Mouse (Mus musculus) left cerebral cortex, adult 11 months (tissue): ENCODE data around the gene Eif5a2.

Experiments
- DNase-seq: peaks from one replicate; pipeline ENCODE4 v3.0.0; 2022; ENCODE audit warnings: low spot score

Gene Eif5a2

GRCm38 (mm10) chr3:28811441-28811840 is 30.4 kb downstream of the Eif5a2 start:
- no peak for DNase-seq

DNA sequence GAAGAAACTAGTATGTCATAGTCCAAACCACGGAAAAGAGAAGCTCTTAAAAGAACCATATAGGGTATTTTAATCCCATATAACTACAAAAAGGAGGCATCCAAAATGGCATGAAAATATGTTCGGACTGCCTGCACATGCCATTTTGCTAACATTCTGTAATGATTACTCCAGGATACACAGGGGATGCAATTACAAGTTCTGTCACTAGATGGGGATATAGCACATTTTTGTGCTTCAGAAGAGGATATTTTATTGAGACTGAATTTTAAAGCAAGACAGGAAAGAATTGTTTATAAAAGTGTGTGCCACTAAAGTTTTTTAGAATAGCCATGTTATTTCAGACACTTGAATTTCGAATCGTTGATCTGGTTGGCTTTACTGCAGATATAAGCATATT is 33.3 kb downstream of the Eif5a2 start:
- no peak for DNase-seq

GRCm38 (mm10) chr3:28816010-28816540 is 35.0 kb downstream of the Eif5a2 start:
- no peak for DNase-seq

- no peak for DNase-seq
Observed at GRCm38 (mm10) chr3:28826272-28826671, 45.2 kb downstream of the Eif5a2 start.

GRCm38 (mm10) chr3:28827605-28828004 is 46.5 kb downstream of the Eif5a2 start:
- no peak for DNase-seq

DNA sequence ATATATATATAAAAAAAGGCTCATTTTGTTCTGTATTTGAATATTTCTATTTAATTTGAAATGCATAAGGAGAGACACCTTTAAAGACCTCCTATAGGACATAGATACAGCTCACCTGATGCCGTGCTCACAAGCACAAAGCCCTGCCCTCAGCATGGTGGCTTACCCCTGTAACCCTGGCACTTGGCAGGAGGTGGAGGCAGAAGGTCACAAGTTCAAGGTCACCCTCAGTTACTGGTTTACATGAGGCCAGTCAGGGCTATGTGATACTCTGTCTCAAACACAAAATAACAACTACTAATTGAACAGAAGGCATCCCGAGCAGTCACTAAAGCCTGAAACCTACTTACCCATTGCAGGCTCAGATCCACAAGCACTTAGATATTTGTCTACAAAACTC is 48.4 kb downstream of the Eif5a2 start:
- DNase-seq: no peak

DNA sequence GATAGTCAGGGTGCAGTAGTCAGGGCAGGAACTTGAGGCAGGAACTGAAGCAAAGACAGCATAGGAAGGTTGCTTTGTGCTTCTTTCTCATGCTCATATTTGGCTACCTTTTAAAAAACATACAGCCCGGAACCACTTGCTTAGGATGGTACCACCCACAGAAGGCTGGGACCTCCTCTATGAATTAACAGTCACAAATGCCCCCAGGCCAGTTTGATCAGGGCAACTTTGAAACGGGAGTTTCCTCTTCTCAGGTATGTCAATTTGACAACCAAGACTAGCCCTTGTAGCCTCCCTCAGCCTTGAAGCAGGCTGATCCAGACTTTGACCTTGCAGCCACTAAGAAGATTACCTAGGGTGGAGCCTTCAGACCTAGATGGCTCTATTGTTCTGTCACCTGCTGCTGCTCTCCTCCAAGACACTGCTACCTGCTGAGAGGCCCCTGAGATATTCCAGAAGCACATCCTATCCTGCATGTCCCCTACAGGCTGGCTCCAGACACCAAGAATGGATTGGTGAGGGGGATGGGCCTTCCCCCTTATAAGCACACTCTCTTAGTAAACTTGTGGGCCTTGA is 55.8 kb downstream of the Eif5a2 start:
- DNase-seq: no peak

DNA sequence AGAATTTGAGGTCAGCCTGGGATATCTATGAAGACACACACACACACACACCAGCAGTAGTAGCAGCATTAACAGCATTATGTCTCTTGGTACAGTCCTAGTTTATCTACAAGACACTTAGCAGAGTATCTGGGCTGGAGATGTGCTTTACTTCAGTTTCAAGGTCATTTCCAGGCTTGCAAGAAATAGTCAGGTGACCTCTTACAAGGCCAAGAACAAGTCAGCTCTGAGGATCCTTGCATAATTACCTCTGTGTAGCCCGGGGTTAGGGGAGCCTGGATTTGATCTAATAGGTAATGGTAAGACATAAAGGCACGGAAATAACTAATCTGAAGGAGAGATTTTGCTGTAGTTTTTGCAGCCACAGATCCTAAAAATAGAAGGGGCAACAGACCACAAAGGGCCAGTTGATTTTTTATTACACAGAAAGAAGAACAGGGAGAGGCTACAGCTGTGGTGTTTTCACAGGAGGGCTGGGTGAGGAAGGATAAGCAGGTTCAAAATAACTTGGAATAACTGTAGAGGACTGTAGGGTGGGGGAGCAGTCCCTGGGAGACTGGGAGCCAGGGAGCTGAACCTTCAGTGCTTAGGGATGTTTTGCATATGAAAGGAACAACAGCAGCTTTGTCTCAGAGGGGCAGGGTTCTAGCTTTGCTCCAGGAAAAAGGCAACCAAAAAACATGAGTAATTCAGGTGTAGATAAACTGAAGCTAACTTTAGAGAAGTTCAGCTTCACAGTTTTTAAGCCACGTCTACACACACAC is 61.0 kb downstream of the Eif5a2 start:
- DNase-seq: no peak

DNA sequence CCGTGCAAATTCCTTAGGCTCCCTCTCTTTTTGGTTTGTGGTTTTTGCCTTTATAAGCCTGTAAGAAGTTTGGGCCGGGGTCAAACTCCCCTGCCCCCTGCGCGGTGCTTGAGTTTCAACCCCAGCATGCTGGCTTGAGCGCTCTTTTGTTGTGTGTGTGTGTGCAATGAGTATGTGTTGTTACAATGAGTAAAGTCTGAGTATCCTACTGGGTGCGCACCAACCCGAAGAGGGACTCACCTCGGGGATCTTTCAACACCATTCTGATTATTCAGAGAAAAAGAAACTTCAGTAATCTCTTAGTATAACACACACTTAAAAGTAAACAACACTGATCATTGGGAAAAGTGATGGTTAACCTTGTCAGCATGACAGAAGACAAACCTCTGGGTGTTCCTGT is 62.2 kb downstream of the Eif5a2 start:
- no peak for DNase-seq

DNA sequence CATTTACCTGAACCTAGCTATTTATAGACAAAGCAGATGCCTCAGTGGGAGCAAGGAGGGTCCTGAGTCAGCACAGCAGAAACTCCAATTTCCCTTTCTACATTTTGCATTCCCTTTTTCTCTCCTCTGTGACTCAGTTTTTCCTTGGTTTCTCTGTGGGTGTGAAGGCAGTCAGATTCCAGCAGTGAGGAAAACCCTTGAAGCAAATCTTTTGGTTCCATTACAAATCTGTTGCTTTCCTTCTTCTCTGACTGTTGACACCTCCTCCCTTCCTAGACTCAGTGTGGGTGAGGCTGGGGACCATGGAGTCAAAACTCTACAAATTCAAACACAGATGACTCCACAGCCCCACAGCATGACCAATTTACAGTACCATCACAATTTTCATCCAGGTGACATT is 66.0 kb downstream of the Eif5a2 start:
- DNase-seq: no peak
